Mouse (Mus musculus) neural tube, embryonic 15.5 days (tissue): ENCODE data around the gene Itsn1. TPM values are rescaled to one million over a fixed set of nuclear protein-coding genes. Genes with fewer than 3 reads are reported as not detected.

ENCODE experiments used
- ATAC-seq: fragments of 200-750 bp; cut with Nextera tagmentation; 2 replicates; pipeline ENCODE4 v1.8.0; 2017; ENCODE audit warnings: mild to moderate bottlenecking, moderate TSS enrichment, moderate library complexity; ENCODE audit not compliant: low FRiP score
- H3K27ac ChIP-seq: fragments of 300-500 bp; sonication (generic); replicated peaks from 2 replicates; pipeline ENCODE4 v1.5.1; 2015; ENCODE audit warnings: mild to moderate bottlenecking, inconsistent platforms
- H3K27me3 ChIP-seq: fragments of 300-500 bp; sonication (generic); replicated peaks from 2 replicates; pipeline ENCODE4 v1.6.1; 2015; ENCODE audit warnings: inconsistent platforms
- H3K36me3 ChIP-seq: fragments of 300-500 bp; sonication (generic); 2 replicates; pipeline ENCODE4 v1.6.1; 2015; ENCODE audit warnings: inconsistent platforms
- H3K4me1 ChIP-seq: fragments of 300-500 bp; sonication (generic); 2 replicates; pipeline ENCODE4 v1.6.1; 2015; ENCODE audit warnings: inconsistent platforms
- H3K4me2 ChIP-seq: fragments of 300-500 bp; sonication (generic); 2 replicates; pipeline ENCODE4 v1.6.1; 2015; ENCODE audit warnings: inconsistent platforms, mild to moderate bottlenecking, moderate library complexity
- H3K4me3 ChIP-seq: fragments of 300-500 bp; sonication (generic); replicated peaks from 2 replicates; pipeline ENCODE4 v1.5.1; 2015; ENCODE audit warnings: mild to moderate bottlenecking, inconsistent platforms
- H3K9ac ChIP-seq: fragments of 300-500 bp; sonication (generic); replicated peaks from 2 replicates; pipeline ENCODE4 v1.6.1; 2015; ENCODE audit warnings: mild to moderate bottlenecking, inconsistent platforms
- H3K9me3 ChIP-seq: fragments of 300-500 bp; sonication (generic); replicated peaks from 2 replicates; pipeline ENCODE4 v1.6.1; 2016; ENCODE audit warnings: inconsistent platforms
- whole genome bisulfite sequencing: fragments of 180-500 bp; shearing (Covaris S2); methylation state at CpG from one replicate; pipeline ENCODE4 v1.1.7; 2015; ENCODE audit warnings: mixed read lengths; 5-methylcytosine and 5-hydroxymethylcytosine counted together
- polyA plus RNA-seq: library from polyadenylated mRNA; unstranded; fragments of >200 nt; fragmentation: Nextera tagmentation; extraction: Ambion mirVana; gene quantifications from 2 replicates; pipeline ENCODE4 v1.2.1, GENCODE M21; 2015

Itsn1 gene
- polyA plus RNA-seq, 1 experiment from 2014 or later, result 48.6 TPM

GRCm38 (mm10) chr16:91795606-91796005, 66.5 kb downstream of the Itsn1 start:
- Histone ChIP-seq H3K4me1 (0 out of 2 replicates have a peak, but pooled peaks cover 3% of the 10 kb centered on the region), H3K4me3 (no peak overlapping the region), H3K4me2 (no peak overlapping the region), H3K9ac (no peak overlapping the region), H3K27me3 (no peaks in the 10 kb centered on the region), H3K9me3 (no peaks in the 10 kb centered on the region), H3K27ac (no peak overlapping the region), H3K36me3 (peaks cover 24% of the 10 kb centered on the region)
- no peak for ATAC-seq
- 96% methylated on average over 9 of the region's 9 CpGs for WGBS

GRCm38 (mm10) chr16:91801426-91801825, 72.3 kb downstream of the Itsn1 start:
- no peak overlapping the region; the same call in 1 of the 2 replicates for H3K27ac ChIP-seq
- H3K27me3 ChIP-seq, result no peaks in the 10 kb centered on the region
- no peak for ATAC-seq
- 87% methylated on average over 13 of the region's 13 CpGs for WGBS
- H3K4me2 ChIP-seq, result no peak overlapping the region
- 0 out of 2 replicates have a peak, but pooled peaks cover 3% of the 10 kb centered on the region for H3K4me1 ChIP-seq
- H3K9me3 ChIP-seq, result no peaks in the 10 kb centered on the region
- no peak overlapping the region for H3K4me3 ChIP-seq
- H3K36me3 ChIP-seq, result peaks cover 30% of the 10 kb centered on the region
- H3K9ac ChIP-seq, result no peak overlapping the region

GRCm38 (mm10) chr16:91802461-91803062, 73.5 kb downstream of the Itsn1 start:
- H3K27me3 ChIP-seq, result no peaks in the 10 kb centered on the region
- 0 out of 2 replicates have a peak, but pooled peaks cover 3% of the 10 kb centered on the region for H3K4me1 ChIP-seq
- WGBS, result 75% methylated on average over 5 of the region's 5 CpGs
- H3K36me3 ChIP-seq, result peaks cover 30% of the 10 kb centered on the region
- no peak overlapping the region for H3K4me3 ChIP-seq
- no peak overlapping the region for H3K9ac ChIP-seq
- no peak overlapping the region for H3K27ac ChIP-seq
- H3K4me2 ChIP-seq, result no peak overlapping the region
- ATAC-seq, result no peak
- no peaks in the 10 kb centered on the region for H3K9me3 ChIP-seq

- Histone ChIP-seq H3K4me2 (no peak overlapping the region), H3K27me3 (no peaks in the 10 kb centered on the region), H3K4me1 (0 out of 2 replicates have a peak, but pooled peaks cover 3% of the 10 kb centered on the region), H3K9ac (no peak overlapping the region), H3K36me3 (peaks cover 33% of the 10 kb centered on the region), H3K9me3 (no peaks in the 10 kb centered on the region), H3K4me3 (no peak overlapping the region), H3K27ac (no peak overlapping the region)
- 93% methylated on average over 8 of the region's 8 CpGs for WGBS
- no peak for ATAC-seq
Observed at GRCm38 (mm10) chr16:91804418-91804817, 75.3 kb downstream of the Itsn1 start.

GRCm38 (mm10) chr16:91804831-91805230, 75.8 kb downstream of the Itsn1 start:
- Histone ChIP-seq H3K9me3 (no peaks in the 10 kb centered on the region), H3K4me3 (no peak overlapping the region), H3K27ac (no peak overlapping the region), H3K9ac (no peak overlapping the region), H3K4me1 (0 out of 2 replicates have a peak, but pooled peaks cover 3% of the 10 kb centered on the region), H3K27me3 (no peaks in the 10 kb centered on the region), H3K36me3 (peaks cover 37% of the 10 kb centered on the region), H3K4me2 (no peak overlapping the region)
- ATAC-seq, result no peak
- WGBS, result 75% methylated on average over 5 of the region's 5 CpGs

GRCm38 (mm10) chr16:91810235-91810634, 81.2 kb downstream of the Itsn1 start:
- Histone ChIP-seq H3K9ac (no peak overlapping the region), H3K27ac (no peak overlapping the region), H3K36me3 (peaks cover 35% of the 10 kb centered on the region), H3K4me2 (no peak overlapping the region), H3K27me3 (no peaks in the 10 kb centered on the region), H3K4me1 (no peaks in the 10 kb centered on the region), H3K9me3 (no peaks in the 10 kb centered on the region), H3K4me3 (no peak overlapping the region)
- no peak for ATAC-seq
- 94% methylated on average over 7 of the region's 7 CpGs for WGBS

GRCm38 (mm10) chr16:91811339-91811738, 82.3 kb downstream of the Itsn1 start:
- Histone ChIP-seq H3K9ac (no peak overlapping the region), H3K27ac (no peak overlapping the region), H3K9me3 (no peaks in the 10 kb centered on the region), H3K4me1 (no peaks in the 10 kb centered on the region), H3K36me3 (peaks cover 46% of the 10 kb centered on the region), H3K4me3 (no peak overlapping the region), H3K27me3 (no peaks in the 10 kb centered on the region), H3K4me2 (no peak overlapping the region)
- 96% methylated on average over 7 of the region's 7 CpGs for WGBS
- no peak for ATAC-seq

GRCm38 (mm10) chr16:91811876-91812275, 82.8 kb downstream of the Itsn1 start:
- no peak overlapping the region for H3K9ac ChIP-seq
- H3K27me3 ChIP-seq, result no peaks in the 10 kb centered on the region
- H3K4me1 ChIP-seq, result no peaks in the 10 kb centered on the region
- no peak overlapping the region for H3K27ac ChIP-seq
- peaks cover 49% of the 10 kb centered on the region for H3K36me3 ChIP-seq
- ATAC-seq, result no peak
- WGBS, result 95% methylated on average over 9 of the region's 9 CpGs
- H3K4me3 ChIP-seq, result no peak overlapping the region
- no peak overlapping the region for H3K4me2 ChIP-seq
- no peaks in the 10 kb centered on the region for H3K9me3 ChIP-seq

GRCm38 (mm10) chr16:91813543-91813942, 84.5 kb downstream of the Itsn1 start:
- WGBS, result 89% methylated on average over 6 of the region's 6 CpGs
- Histone ChIP-seq H3K9ac (no peak overlapping the region), H3K27me3 (no peaks in the 10 kb centered on the region), H3K36me3 (peaks cover 63% of the 10 kb centered on the region), H3K4me2 (no peak overlapping the region), H3K9me3 (no peaks in the 10 kb centered on the region), H3K4me1 (no peaks in the 10 kb centered on the region), H3K4me3 (no peak overlapping the region), H3K27ac (no peak overlapping the region)
- no peak for ATAC-seq

GRCm38 (mm10) chr16:91815067-91815466, 86.0 kb downstream of the Itsn1 start:
- Histone ChIP-seq H3K4me1 (no peaks in the 10 kb centered on the region), H3K4me3 (no peak overlapping the region), H3K4me2 (no peak overlapping the region), H3K9me3 (no peaks in the 10 kb centered on the region), H3K36me3 (peaks cover 69% of the 10 kb centered on the region), H3K27me3 (no peaks in the 10 kb centered on the region), H3K27ac (no peak overlapping the region), H3K9ac (no peak overlapping the region)
- 90% methylated on average over 3 of the region's 3 CpGs for WGBS
- no peak for ATAC-seq

- H3K27me3 ChIP-seq, result no peaks in the 10 kb centered on the region
- H3K4me3 ChIP-seq, result no peak overlapping the region
- peaks cover 74% of the 10 kb centered on the region for H3K36me3 ChIP-seq
- no peak overlapping the region for H3K9ac ChIP-seq
- H3K27ac ChIP-seq, result no peak overlapping the region
- H3K4me2 ChIP-seq, result no peak overlapping the region
- 90% methylated on average over 8 of the region's 8 CpGs for WGBS
- H3K4me1 ChIP-seq, result no peaks in the 10 kb centered on the region
- H3K9me3 ChIP-seq, result no peaks in the 10 kb centered on the region
- ATAC-seq, result no peak
Observed at GRCm38 (mm10) chr16:91820299-91820698, 91.2 kb downstream of the Itsn1 start.

GRCm38 (mm10) chr16:91822325-91822724, 93.2 kb downstream of the Itsn1 start:
- Histone ChIP-seq H3K9ac (no peak overlapping the region), H3K4me2 (no peak overlapping the region), H3K9me3 (no peaks in the 10 kb centered on the region), H3K27me3 (no peaks in the 10 kb centered on the region), H3K27ac (no peak overlapping the region), H3K36me3 (peaks cover 55% of the 10 kb centered on the region), H3K4me3 (no peak overlapping the region), H3K4me1 (peaks cover 3% of the 10 kb centered on the region; the same call in 1 of the 2 replicates)
- ATAC-seq, result no peak
- WGBS, result 90% methylated on average over 7 of the region's 7 CpGs
